Mouse (Mus musculus) adrenal gland, postnatal 25 days (tissue): ENCODE results near the gene Ube2cbp. TPM values are rescaled to one million over a fixed set of nuclear protein-coding genes. Genes with fewer than 3 reads are reported as not detected.

Experiments used
- DNase-seq: peaks from one replicate; pipeline ENCODE4 v3.0.0; 2021; ENCODE audit warnings: mixed read lengths
- total RNA-seq: library from RNA; stranded (reverse); gene quantifications from 2 replicates; pipeline ENCODE4 v1.2.3, GENCODE M21; 2021

Gene Ube2cbp
- total RNA-seq, 1 experiment from 2014 or later: 3.3 TPM

DNA sequence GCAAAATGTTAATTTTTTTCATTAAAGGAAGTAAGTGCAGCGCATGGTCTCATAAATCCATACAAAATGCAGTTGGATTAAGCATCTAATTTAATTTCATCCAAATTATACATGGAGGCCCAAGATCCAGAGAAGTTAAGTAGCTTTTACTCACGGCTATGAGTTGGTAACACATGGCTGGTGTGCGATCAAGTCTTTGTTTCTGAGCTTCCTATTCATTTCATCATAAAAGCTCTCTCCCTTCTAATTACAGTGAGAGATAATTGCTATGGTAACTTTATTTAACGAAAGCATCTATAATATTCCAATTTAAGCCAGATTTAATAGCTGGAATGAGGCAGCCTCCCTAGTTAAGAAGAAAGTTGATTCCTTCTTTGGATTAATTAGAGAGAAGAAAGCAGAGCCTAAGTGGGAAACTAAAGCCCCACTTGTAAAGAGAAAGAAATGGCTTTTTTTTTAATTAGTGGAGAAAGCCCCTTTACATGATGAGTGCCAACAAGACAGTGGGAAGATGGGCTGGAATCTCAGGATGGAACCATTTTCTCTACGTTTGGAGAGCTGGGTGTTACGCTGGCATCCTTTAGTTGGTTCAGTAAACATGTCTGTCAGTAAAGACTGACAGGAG, 145.1 kb downstream of the Ube2cbp start:
- no peak for DNase-seq

DNA sequence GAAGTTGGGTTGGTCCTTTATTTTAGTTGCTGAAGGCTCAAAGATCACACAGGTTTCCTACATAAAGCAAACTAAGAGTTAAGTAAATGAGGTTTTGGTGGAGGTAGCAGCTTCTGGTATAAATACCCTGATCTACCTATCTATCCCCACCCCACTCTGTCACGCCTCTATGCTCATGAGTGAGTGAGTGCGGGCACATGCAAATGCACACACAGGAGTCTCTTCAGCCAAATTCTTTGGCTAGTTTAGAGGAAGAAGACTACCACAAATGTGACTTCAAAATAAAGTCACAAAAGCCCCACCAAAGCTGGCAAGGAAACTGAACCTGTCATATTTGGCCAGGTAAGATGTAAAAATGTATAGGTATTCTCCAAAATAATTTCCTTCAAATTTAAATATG, 149.1 kb downstream of the Ube2cbp start:
- no peak for DNase-seq

DNA sequence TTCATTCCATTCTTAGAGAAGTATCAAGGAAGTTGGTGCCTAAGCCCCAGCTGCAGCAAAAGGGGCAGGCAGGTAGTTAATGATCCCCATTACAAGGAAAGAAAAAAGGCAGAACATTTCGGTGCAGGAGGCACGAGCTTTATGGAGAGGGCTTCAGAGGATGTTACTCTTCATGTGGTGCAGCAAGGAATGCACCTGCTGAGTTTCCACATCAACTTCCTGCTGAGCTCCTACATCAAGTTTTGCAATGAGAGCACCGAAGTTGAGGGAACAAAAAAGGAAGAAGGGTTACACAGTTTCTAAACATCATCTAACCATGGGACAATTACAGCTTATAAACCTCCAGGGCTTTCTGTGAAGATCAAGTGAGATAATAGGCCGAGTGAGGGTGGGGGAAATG, 156.1 kb downstream of the Ube2cbp start:
- no peak for DNase-seq

DNA sequence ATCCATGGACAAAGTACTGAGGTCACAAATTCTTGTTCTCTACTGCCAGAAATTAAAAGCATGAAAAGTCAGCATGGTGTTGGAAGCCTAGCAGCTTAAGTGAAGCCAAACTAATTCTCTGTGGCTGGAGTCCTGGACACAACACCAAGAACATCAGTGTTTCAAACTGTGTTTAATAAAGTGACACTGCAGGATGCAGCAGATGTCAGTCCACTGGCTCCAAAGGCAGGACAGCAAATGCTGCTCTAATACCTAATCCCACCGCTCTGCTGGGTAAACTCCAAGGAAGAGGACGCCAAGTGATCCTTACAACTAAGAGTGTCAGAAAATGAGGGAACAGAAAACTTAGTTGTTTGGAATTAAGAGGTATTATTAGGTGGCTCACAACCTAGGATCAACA, 158.2 kb downstream of the Ube2cbp start:
- no peak for DNase-seq

DNA sequence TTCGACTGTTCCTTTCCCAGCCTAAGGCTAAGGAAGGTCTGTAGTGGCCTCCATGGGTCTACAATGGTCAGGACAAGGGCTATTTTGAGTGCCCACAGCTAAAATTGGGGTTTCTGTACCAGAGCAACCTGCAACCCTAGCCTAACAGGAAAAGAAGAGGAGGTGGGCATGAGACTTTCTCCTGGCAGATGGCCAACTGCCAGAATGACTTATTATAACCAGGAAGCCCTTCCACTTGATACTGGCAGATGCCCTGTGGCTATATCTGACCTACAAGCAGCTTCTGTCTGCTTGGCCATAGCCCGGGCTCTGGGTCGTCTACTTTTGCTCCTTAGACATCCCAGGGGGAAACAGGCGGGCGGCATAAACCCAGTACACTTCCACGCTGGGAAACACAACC, 163.3 kb downstream of the Ube2cbp start:
- no peak for DNase-seq

DNA sequence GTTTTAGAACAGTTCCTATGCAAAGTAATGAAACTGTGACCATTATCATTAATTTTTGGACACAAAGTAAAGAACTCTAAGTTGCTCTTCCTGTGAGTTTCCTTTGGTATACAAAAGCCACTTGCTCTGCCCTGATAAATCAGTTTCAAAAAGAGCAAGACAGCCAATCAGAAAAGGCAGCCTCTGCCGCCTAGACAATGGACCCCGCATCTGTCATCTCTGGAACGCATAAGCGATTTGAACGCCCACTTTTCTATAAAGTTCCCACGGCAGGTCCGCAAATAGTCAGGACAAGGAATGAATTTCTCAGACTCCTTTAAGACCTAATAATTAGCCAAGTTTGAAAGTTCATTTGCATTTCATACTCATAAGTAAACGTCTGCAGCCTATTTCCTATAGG, 166.2 kb downstream of the Ube2cbp start:
- no peak for DNase-seq

DNA sequence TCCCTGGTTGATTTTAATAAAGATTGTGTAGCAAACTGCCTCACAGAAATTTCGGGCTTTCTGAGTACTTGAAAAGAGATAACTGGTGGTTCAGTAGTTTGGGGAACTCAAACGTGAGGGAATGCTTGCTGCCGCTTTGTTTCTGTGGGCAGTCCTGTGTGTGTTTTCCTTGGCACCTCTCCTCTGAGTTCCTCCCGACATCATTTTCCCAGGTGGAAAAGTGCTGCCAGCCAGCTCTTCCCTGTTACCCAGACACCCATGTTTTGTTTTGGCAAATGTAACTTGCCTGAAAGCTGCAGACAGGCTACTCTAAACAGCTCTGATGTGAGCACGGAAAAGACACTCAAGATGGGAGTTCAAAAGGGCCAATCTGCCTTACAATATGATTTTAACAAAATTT, 166.6 kb downstream of the Ube2cbp start:
- DNase-seq: no peak

DNA sequence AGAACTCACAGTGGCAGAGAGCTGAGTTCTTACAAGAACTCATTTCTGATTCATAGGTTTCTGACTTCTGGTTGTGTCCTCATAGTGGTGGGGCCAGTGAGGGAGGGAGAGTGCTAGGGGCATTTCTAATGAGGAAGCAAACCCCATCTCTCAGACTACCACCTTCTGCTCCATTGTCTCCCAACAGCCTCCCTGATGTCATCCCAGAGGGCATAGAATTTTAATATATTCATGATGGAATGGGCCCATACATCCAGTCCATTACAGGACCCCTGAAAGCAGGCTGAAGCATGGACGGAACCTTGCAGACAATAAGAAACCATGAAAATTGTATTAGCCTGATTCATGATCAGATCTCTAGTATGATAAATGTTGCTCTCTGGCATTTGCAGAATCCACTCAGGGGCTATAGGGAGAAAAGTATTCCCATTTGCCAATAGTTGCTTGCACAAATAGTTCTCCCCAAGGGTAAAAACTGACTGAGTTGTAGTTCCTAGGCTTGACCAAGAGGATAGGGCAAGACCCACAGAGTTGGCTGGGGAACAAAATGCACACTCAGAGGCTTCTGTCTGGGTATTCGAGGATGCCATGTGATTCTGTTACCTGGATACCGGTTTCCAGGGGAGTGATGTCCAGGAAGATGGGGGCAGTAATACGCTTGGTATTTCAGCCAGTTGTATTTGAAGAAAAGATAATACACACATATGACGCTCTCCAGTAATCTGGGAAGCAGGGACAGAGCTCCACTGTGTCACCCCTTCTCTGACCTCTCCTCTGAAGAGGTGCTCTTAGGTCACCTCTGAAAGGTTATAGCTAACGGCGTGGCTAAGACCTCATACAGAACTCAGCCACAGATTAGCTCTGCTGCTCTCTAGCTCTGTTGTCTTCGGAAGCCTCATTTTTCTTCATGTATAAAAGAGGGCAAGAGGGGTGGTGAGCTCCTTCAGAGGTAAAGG, 167.8 kb downstream of the Ube2cbp start:
- DNase-seq: no peak

DNA sequence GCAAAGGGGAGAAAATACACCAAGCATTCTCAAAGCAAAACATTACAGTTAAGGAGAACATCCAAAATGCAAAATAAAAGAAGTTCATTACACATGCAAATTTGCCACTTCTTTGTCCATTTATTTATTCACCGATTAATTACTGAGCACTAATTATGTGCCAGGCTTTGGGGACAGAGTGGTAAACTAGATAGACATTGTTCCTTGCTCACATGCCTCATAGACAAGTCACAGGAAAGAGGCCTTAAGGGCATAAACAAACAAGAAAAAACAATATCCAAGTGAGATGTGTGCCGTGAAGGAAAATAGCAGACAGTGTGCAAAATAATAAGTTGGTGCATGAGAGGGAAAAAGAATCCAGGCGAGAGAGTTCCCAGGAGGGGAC, 177.2 kb downstream of the Ube2cbp start:
- DNase-seq: no peak

DNA sequence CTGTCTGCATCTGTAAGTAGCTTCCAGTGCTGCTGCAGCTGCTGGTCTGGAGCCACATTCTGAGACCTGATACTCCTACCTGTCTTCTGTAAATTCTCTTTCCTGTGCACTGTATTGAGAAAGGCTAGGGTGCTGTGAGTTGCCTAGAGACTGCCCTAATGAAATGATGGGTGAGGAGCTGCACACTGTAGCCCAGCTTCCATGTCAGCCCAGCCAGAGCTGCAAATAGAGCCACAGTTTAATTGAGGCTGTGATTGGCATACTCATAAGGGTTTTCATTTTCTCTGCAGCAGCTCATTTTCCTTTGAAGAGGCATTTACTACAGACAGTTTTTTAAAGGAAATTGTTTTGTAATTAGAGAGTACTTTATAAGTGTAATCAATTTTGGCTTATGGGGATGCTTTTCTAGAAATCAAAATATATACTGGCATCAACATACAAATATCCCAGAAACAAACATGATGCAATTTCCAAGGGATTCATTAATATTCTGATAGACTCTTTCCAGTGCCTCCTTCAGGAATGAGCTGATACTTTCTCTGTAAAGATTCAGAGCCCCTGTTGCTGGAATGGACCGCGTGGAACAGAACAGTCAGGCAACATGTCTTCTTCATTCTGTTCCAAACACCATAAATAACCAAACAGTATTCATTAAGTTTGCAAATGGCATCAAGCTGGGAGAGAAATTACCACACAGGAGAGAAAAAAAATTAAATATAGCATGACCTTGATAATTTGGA, 177.8 kb downstream of the Ube2cbp start:
- no peak for DNase-seq

DNA sequence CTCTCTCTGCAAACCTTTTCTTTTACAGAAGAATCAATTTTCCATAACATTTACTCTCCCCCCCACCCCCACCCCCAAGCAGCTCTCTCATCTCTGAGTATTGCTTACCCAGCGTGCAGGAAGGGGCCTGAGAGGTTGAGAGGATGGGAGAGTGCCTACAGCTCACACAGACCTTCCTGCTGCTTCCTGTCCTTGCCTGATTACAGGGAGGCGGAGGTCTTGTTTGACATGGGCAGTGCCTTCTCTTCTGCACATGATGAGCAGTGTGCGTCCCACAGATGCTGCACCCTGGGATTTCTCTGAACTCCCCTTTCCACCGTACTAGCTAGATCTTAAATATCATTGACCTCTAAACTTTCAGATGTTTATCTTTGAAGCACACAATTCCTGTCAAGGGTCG, 182.2 kb downstream of the Ube2cbp start:
- no peak for DNase-seq

DNA sequence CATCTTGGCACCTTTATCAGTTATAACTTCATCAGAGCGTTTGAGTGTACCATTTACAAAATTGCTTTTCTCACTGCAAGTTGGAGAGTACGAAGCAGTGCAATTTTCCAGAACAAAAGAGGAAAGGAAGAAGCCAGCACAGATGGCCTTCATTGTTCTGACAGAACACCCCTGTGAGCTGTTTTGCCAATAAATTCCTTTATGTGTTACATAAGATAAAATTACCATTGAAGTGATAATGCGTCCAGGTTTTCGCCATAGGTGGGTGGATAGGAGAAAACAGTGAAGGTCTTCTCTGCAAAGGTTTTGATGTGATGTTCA, 183.6 kb downstream of the Ube2cbp start:
- no peak for DNase-seq

DNA sequence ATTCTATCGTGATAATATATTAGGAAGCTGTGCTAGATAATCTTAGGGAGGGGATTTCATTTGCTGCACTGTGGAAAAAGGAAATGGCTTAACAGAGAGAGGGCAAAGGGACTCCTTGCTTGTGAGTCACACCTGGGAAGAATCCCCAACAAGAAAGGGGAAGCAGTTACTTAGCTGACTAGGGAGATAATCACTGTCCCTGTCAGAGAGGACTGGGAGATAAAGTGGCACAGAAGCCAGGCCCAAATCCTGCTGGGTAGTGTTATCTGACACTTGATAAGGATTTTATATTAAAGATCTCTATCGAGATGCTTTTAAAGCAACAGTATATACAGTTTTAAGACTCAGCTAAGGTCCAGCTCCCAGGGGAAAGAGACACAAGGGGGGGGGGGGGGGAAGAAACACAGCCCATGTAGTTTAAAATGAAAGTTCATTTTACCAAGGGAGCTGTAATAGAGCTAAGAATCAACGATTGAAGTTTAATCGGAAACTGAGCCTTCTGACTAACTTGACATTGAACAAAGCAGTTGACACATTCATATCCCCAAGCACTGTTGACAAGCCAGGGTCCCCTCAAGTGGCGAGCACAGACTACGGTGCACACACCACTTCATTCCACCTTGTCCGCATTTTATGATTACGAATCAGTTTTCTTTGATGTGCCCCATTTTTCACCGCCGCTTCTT, 184.1 kb downstream of the Ube2cbp start:
- no peak for DNase-seq

DNA sequence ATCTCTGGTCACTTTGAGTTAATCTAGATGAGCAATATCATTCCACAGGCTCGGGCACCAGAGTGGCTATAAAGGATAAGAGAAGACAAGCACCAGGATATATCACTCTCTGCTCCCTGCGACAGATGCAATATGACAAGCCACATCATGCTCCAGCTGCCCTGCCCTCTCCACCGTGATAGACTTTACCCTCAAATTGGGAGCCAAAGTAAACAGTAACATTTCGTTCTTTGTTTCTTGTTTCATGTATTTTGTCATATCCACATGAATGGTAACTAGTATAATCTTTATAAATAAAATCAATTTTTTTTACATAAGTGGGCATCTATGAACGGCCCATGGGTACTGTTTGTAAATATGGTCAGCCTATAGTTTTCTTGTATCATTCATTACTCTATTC, 195.2 kb downstream of the Ube2cbp start:
- DNase-seq: no peak

DNA sequence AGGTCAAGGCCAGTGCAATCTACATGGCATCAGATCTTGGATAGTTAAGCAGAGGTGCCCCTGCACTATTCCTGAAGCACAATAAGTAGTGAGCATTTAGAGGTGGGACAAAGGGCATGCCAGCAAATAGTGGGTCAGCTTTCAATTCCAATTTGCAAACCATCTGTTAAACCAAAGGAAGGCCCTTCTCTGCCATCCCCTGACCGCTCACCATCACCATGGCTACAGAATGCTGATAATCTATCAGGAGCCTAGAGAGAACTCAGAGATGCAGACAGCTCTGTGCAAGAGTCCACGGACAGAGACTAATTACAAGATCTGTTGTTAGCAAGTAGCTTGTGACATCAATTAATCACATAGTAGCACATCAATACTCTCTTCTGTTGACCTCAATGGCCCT, 198.1 kb downstream of the Ube2cbp start:
- DNase-seq: no peak

Other genes starting within 250 kb of the Ube2cbp start
- 31.5 and 36.5 TPM in 2 replicates for gene Dop1a, start 2.2 kb upstream of the Ube2cbp start, total RNA-seq
- 36.6 and 40.3 TPM in 2 replicates for gene Pgm3, start 106.9 kb upstream of the Ube2cbp start, total RNA-seq
- 5.6 and 11.0 TPM in 2 replicates for gene Rwdd2a, start 107.0 kb upstream of the Ube2cbp start, total RNA-seq
- 1,725 and 1,739 TPM in 2 replicates for gene Me1, start 231.0 kb upstream of the Ube2cbp start, total RNA-seq